Mouse (Mus musculus) hindbrain, embryonic 15.5 days (tissue): ENCODE data around the gene Klhl5. TPM values are rescaled to one million over a fixed set of nuclear protein-coding genes. Genes with fewer than 3 reads are reported as not detected.
A peak's percentile ranks its signal among the peaks of the same experiment; 100 is the strongest.

Experiments used
- ATAC-seq: fragments of 200-750 bp; cut with Nextera tagmentation; 2 replicates; pipeline ENCODE4 v1.8.0; 2017; ENCODE audit warnings: low read depth, moderate number of reproducible peaks, moderate TSS enrichment; ENCODE audit not compliant: low FRiP score
- H3K27ac ChIP-seq: fragments of 300-500 bp; sonication (generic); replicated peaks from 2 replicates; pipeline ENCODE4 v1.5.1; 2015; ENCODE audit warnings: mild to moderate bottlenecking, inconsistent platforms
- H3K27me3 ChIP-seq: fragments of 300-500 bp; sonication (generic); 2 replicates; pipeline ENCODE4 v1.6.1; 2015; ENCODE audit warnings: control low read depth, inconsistent platforms
- H3K36me3 ChIP-seq: fragments of 300-500 bp; sonication (generic); 2 replicates; pipeline ENCODE4 v1.6.1; 2015; ENCODE audit warnings: control low read depth, inconsistent platforms
- H3K4me1 ChIP-seq: fragments of 300-500 bp; sonication (generic); replicated peaks from 2 replicates; pipeline ENCODE4 v1.6.1; 2015; ENCODE audit warnings: control low read depth, inconsistent platforms
- H3K4me2 ChIP-seq: fragments of 300-500 bp; sonication (generic); 2 replicates; pipeline ENCODE4 v1.6.1; 2015; ENCODE audit warnings: moderate library complexity, mild to moderate bottlenecking, inconsistent platforms
- H3K4me3 ChIP-seq: fragments of 300-500 bp; sonication (generic); 2 replicates; pipeline ENCODE4 v1.5.1; 2015; ENCODE audit warnings: mild to moderate bottlenecking, inconsistent platforms
- H3K9ac ChIP-seq: fragments of 300-500 bp; sonication (generic); 2 replicates; pipeline ENCODE4 v1.6.1; 2015; ENCODE audit warnings: inconsistent platforms
- H3K9me3 ChIP-seq: fragments of 300-500 bp; sonication (generic); 2 replicates; pipeline ENCODE4 v1.6.1; 2016; ENCODE audit warnings: control low read depth, inconsistent platforms
- WGBS: fragments of 180-500 bp; shearing (Covaris S2); methylation state at CpG from one replicate; pipeline ENCODE4 v1.1.7; 2015; 5-methylcytosine and 5-hydroxymethylcytosine counted together
- polyA plus RNA-seq: library from polyadenylated mRNA; unstranded; fragments of >200 nt; fragmentation: Nextera tagmentation; extraction: Ambion mirVana; gene quantifications from 2 replicates; pipeline ENCODE4 v1.2.1, GENCODE M21; 2015

The Klhl5 gene
- polyA plus RNA-seq, 1 experiment from 2014 or later, result 47.3 TPM

- WGBS, result 3% methylated on average over 12 of the region's 12 CpGs
Observed at GRCm38 (mm10) chr5:65130528-65131210, 23.3 kb downstream of the Klhl5 start.

GRCm38 (mm10) chr5:65131211-65131879 lies 24.0 kb downstream of the Klhl5 start:
- peak overlapping the region; percentile 77 for H3K27ac ChIP-seq
- no peaks in the 10 kb centered on the region for H3K27me3 ChIP-seq
- H3K36me3 ChIP-seq, result no peaks in the 10 kb centered on the region
- ATAC-seq, result peak; percentile 14; the same call in 1 of the 2 replicates
- no peaks in the 10 kb centered on the region for H3K9me3 ChIP-seq
- H3K4me2 ChIP-seq, result peak overlapping the region; percentile 55
- WGBS, result 5% methylated on average over 20 of the region's 20 CpGs
- peak overlapping the region; percentile 49 for H3K4me3 ChIP-seq
- peaks cover 15% of the 10 kb centered on the region for H3K4me1 ChIP-seq
- H3K9ac ChIP-seq, result peak overlapping the region; percentile 47

More at GRCm38 (mm10) chr5:65130528-65131210, 23.3 kb downstream of the Klhl5 start:
- peak overlapping the region; percentile 47 for H3K9ac ChIP-seq
- H3K4me1 ChIP-seq, result peaks cover 9% of the 10 kb centered on the region
- H3K27ac ChIP-seq, result peak overlapping the region; percentile 77
- H3K9me3 ChIP-seq, result no peaks in the 10 kb centered on the region
- H3K4me3 ChIP-seq, result peak overlapping the region; percentile 49
- ATAC-seq, result peak; percentile 90
- H3K36me3 ChIP-seq, result no peaks in the 10 kb centered on the region
- H3K4me2 ChIP-seq, result peak overlapping the region; percentile 55
- no peaks in the 10 kb centered on the region for H3K27me3 ChIP-seq

GRCm38 (mm10) chr5:65136159-65136558 lies 28.8 kb downstream of the Klhl5 start:
- Histone ChIP-seq H3K4me3 (no peak overlapping the region), H3K9me3 (no peaks in the 10 kb centered on the region), H3K36me3 (0 out of 2 replicates have a peak, but pooled peaks cover under 1% of the 10 kb centered on the region), H3K27ac (no peak overlapping the region), H3K9ac (no peak overlapping the region), H3K27me3 (no peaks in the 10 kb centered on the region), H3K4me1 (peaks cover 9% of the 10 kb centered on the region; the same call in 1 of the 2 replicates), H3K4me2 (no peak overlapping the region)
- 84% methylated on average over 7 of the region's 7 CpGs for WGBS
- ATAC-seq, result no peak; the same call in 1 of the 2 replicates

- H3K27me3 ChIP-seq, result no peaks in the 10 kb centered on the region
- H3K27ac ChIP-seq, result no peak overlapping the region
- H3K4me3 ChIP-seq, result no peak overlapping the region
- H3K36me3 ChIP-seq, result peaks cover 5% of the 10 kb centered on the region
- ATAC-seq, result no peak
- WGBS, result 87% methylated on average over 6 of the region's 6 CpGs
- no peak overlapping the region for H3K4me2 ChIP-seq
- no peak overlapping the region for H3K9ac ChIP-seq
- peaks cover 9% of the 10 kb centered on the region; the same call in 1 of the 2 replicates for H3K4me1 ChIP-seq
- H3K9me3 ChIP-seq, result no peaks in the 10 kb centered on the region
Observed at GRCm38 (mm10) chr5:65137073-65137472, 29.7 kb downstream of the Klhl5 start.

GRCm38 (mm10) chr5:65141242-65141641 lies 33.9 kb downstream of the Klhl5 start:
- no peaks in the 10 kb centered on the region for H3K9me3 ChIP-seq

GRCm38 (mm10) chr5:65142247-65142646 lies 34.9 kb downstream of the Klhl5 start:
- Histone ChIP-seq H3K4me3 (no peak overlapping the region), H3K36me3 (peaks cover 22% of the 10 kb centered on the region), H3K27me3 (no peaks in the 10 kb centered on the region), H3K27ac (no peak overlapping the region), H3K4me1 (no peaks in the 10 kb centered on the region), H3K9me3 (no peaks in the 10 kb centered on the region), H3K9ac (no peak overlapping the region), H3K4me2 (no peak overlapping the region)
- 81% methylated on average over 6 of the region's 6 CpGs for WGBS
- no peak for ATAC-seq

More at GRCm38 (mm10) chr5:65141242-65141641, 33.9 kb downstream of the Klhl5 start:
- H3K4me2 ChIP-seq, result no peak overlapping the region
- no peaks in the 10 kb centered on the region for H3K27me3 ChIP-seq
- no peak for ATAC-seq
- peaks cover 22% of the 10 kb centered on the region for H3K36me3 ChIP-seq
- H3K9ac ChIP-seq, result no peak overlapping the region
- H3K27ac ChIP-seq, result no peak overlapping the region
- WGBS, result 93% methylated on average over 8 of the region's 8 CpGs
- H3K4me1 ChIP-seq, result 0 out of 2 replicates have a peak, but pooled peaks cover 2% of the 10 kb centered on the region
- H3K4me3 ChIP-seq, result no peak overlapping the region

- H3K9ac ChIP-seq, result no peak overlapping the region
- H3K27me3 ChIP-seq, result no peaks in the 10 kb centered on the region
- H3K4me3 ChIP-seq, result no peak overlapping the region
- H3K9me3 ChIP-seq, result no peaks in the 10 kb centered on the region
- no peaks in the 10 kb centered on the region for H3K4me1 ChIP-seq
- ATAC-seq, result no peak
- no peak overlapping the region for H3K27ac ChIP-seq
- WGBS, result 72% methylated on average over 9 of the region's 9 CpGs
- no peak overlapping the region for H3K4me2 ChIP-seq
- peaks cover 37% of the 10 kb centered on the region for H3K36me3 ChIP-seq
Observed at GRCm38 (mm10) chr5:65145499-65146101, 38.3 kb downstream of the Klhl5 start.

- Histone ChIP-seq H3K27me3 (no peaks in the 10 kb centered on the region), H3K4me1 (no peaks in the 10 kb centered on the region), H3K4me3 (no peak overlapping the region), H3K27ac (no peak overlapping the region), H3K9ac (no peak overlapping the region), H3K36me3 (peaks cover 40% of the 10 kb centered on the region), H3K4me2 (no peak overlapping the region), H3K9me3 (no peaks in the 10 kb centered on the region)
- WGBS, result 71% methylated on average over 6 of the region's 6 CpGs
- no peak for ATAC-seq
Observed at GRCm38 (mm10) chr5:65146749-65147148, 39.4 kb downstream of the Klhl5 start.

- Histone ChIP-seq H3K4me1 (no peaks in the 10 kb centered on the region), H3K4me2 (no peak overlapping the region), H3K4me3 (no peak overlapping the region), H3K36me3 (peaks cover 28% of the 10 kb centered on the region), H3K9me3 (no peaks in the 10 kb centered on the region), H3K9ac (no peak overlapping the region), H3K27ac (no peak overlapping the region), H3K27me3 (no peaks in the 10 kb centered on the region)
- ATAC-seq, result no peak
- WGBS, result 95% methylated on average over 6 of the region's 6 CpGs
Observed at GRCm38 (mm10) chr5:65149706-65150105, 42.4 kb downstream of the Klhl5 start.

GRCm38 (mm10) chr5:65150376-65150955 lies 43.1 kb downstream of the Klhl5 start:
- Histone ChIP-seq H3K27ac (no peak overlapping the region), H3K4me2 (no peak overlapping the region), H3K9me3 (no peaks in the 10 kb centered on the region), H3K4me1 (no peaks in the 10 kb centered on the region), H3K9ac (no peak overlapping the region), H3K27me3 (no peaks in the 10 kb centered on the region), H3K4me3 (no peak overlapping the region), H3K36me3 (peaks cover 25% of the 10 kb centered on the region)
- 89% methylated on average over 8 of the region's 8 CpGs for WGBS
- no peak for ATAC-seq

GRCm38 (mm10) chr5:65151276-65151675 lies 43.9 kb downstream of the Klhl5 start:
- WGBS, result 96% methylated on average over 3 of the region's 3 CpGs

GRCm38 (mm10) chr5:65151767-65152166 lies 44.4 kb downstream of the Klhl5 start:
- no peak overlapping the region for H3K4me2 ChIP-seq

More at GRCm38 (mm10) chr5:65151276-65151675, 43.9 kb downstream of the Klhl5 start:
- Histone ChIP-seq H3K4me3 (no peak overlapping the region), H3K9me3 (no peaks in the 10 kb centered on the region), H3K36me3 (peaks cover 25% of the 10 kb centered on the region), H3K27ac (no peak overlapping the region), H3K4me2 (no peak overlapping the region), H3K9ac (no peak overlapping the region), H3K4me1 (no peaks in the 10 kb centered on the region), H3K27me3 (no peaks in the 10 kb centered on the region)
- no peak for ATAC-seq

More at GRCm38 (mm10) chr5:65151767-65152166, 44.4 kb downstream of the Klhl5 start:
- 89% methylated on average over 5 of the region's 5 CpGs for WGBS
- peaks cover 30% of the 10 kb centered on the region for H3K36me3 ChIP-seq
- no peaks in the 10 kb centered on the region for H3K4me1 ChIP-seq
- no peaks in the 10 kb centered on the region for H3K27me3 ChIP-seq
- H3K4me3 ChIP-seq, result no peak overlapping the region
- no peak for ATAC-seq
- H3K9ac ChIP-seq, result no peak overlapping the region
- no peaks in the 10 kb centered on the region for H3K9me3 ChIP-seq
- H3K27ac ChIP-seq, result no peak overlapping the region
